Mouse (Mus musculus): Measurements from ENCODE around the gene Gclm. TPM values are rescaled to one million over a fixed set of nuclear protein-coding genes. Genes with fewer than 3 reads are reported as not detected.
"Not testable (repeated sequence)": the region's sequence is repeated elsewhere in the genome, so short reads cannot be mapped to it uniquely, and the experiment has no call there.

Gene Gclm
- polyA plus RNA-seq, 1 experiment from 2014 or later = 53.6 TPM

- no peaks in the 10 kb centered on the region for H3K36me3 ChIP-seq (ENCODE audit: control insufficient read depth, insufficient read depth, low read length)
- H3K27me3 ChIP-seq (ENCODE audit: control insufficient read depth, insufficient read depth, low read length) = no peaks in the 10 kb centered on the region
- H3K9ac ChIP-seq (ENCODE audit: low read depth, low read length) = no peak overlapping the region
- H3K4me3 ChIP-seq (ENCODE audit: low read depth, low read length) = no peak overlapping the region
- H3K27ac ChIP-seq (ENCODE audit: low read depth, low read length) = no peak overlapping the region
- H3K4me1 ChIP-seq (replicated peaks; ENCODE audit: control insufficient read depth, insufficient read depth, low read length) = no peaks in the 10 kb centered on the region
- no peaks in the 10 kb centered on the region for H3K9me3 ChIP-seq (ENCODE audit: control insufficient read depth, low read length)
- no peak for DNase-seq (ENCODE audit: low spot score)
- 85% methylated on average over 13 of the region's 13 CpGs for WGBS
- no peak for ATAC-seq (ENCODE audit: low FRiP score)
- no peak overlapping the region for H3K4me2 ChIP-seq (replicated peaks; ENCODE audit: low read depth, low read length)
These were observed 33.8 kb upstream of the Gclm start for GRCm38 (mm10) chr3:122211446-122212125.

- DNase-seq (ENCODE audit: low spot score) = no peak
- Histone ChIP-seq H3K9ac (ENCODE audit: low read depth, low read length) (no peak overlapping the region), H3K36me3 (ENCODE audit: control insufficient read depth, insufficient read depth, low read length) (no peaks in the 10 kb centered on the region), H3K27me3 (ENCODE audit: control insufficient read depth, insufficient read depth, low read length) (no peaks in the 10 kb centered on the region), H3K4me2 (replicated peaks; ENCODE audit: low read depth, low read length) (no peak overlapping the region), H3K27ac (ENCODE audit: low read depth, low read length) (no peak overlapping the region), H3K4me1 (replicated peaks; ENCODE audit: control insufficient read depth, insufficient read depth, low read length) (no peaks in the 10 kb centered on the region), H3K9me3 (ENCODE audit: control insufficient read depth, low read length) (no peaks in the 10 kb centered on the region), H3K4me3 (ENCODE audit: low read depth, low read length) (no peak overlapping the region)
- no peak for ATAC-seq (ENCODE audit: low FRiP score)
- WGBS = 82% methylated on average over 3 of the region's 3 CpGs
These were observed 23.9 kb upstream of the Gclm start for GRCm38 (mm10) chr3:122221240-122222036.

- not testable (repeated sequence) for H3K36me3 ChIP-seq (ENCODE audit: control insufficient read depth, insufficient read depth, low read length); H3K27me3 ChIP-seq (ENCODE audit: control insufficient read depth, insufficient read depth, low read length); H3K4me3 ChIP-seq (ENCODE audit: low read depth, low read length); DNase-seq (ENCODE audit: low spot score); H3K27ac ChIP-seq (ENCODE audit: low read depth, low read length); H3K9me3 ChIP-seq (ENCODE audit: control insufficient read depth, low read length); H3K4me2 ChIP-seq (replicated peaks; ENCODE audit: low read depth, low read length); H3K4me1 ChIP-seq (replicated peaks; ENCODE audit: control insufficient read depth, insufficient read depth, low read length); ATAC-seq (ENCODE audit: low FRiP score); H3K9ac ChIP-seq (ENCODE audit: low read depth, low read length)
- 81% methylated on average over 6 of the region's 6 CpGs for WGBS
These were observed 18.4 kb upstream of the Gclm start for GRCm38 (mm10) chr3:122226972-122227371.

GRCm38 (mm10) chr3:122235772-122236171, 9.6 kb upstream of the Gclm start:
- Histone ChIP-seq H3K4me2 (replicated peaks; ENCODE audit: low read depth, low read length) (no peak overlapping the region), H3K4me1 (replicated peaks; ENCODE audit: control insufficient read depth, insufficient read depth, low read length) (no peaks in the 10 kb centered on the region), H3K27me3 (ENCODE audit: control insufficient read depth, insufficient read depth, low read length) (no peaks in the 10 kb centered on the region), H3K27ac (ENCODE audit: low read depth, low read length) (no peak overlapping the region), H3K9ac (ENCODE audit: low read depth, low read length) (no peak overlapping the region), H3K36me3 (ENCODE audit: control insufficient read depth, insufficient read depth, low read length) (no peaks in the 10 kb centered on the region), H3K4me3 (ENCODE audit: low read depth, low read length) (no peak overlapping the region), H3K9me3 (ENCODE audit: control insufficient read depth, low read length) (no peaks in the 10 kb centered on the region)
- no peak for DNase-seq (ENCODE audit: low spot score)
- ATAC-seq (ENCODE audit: low FRiP score) = no peak
- WGBS = 78% methylated on average over 1 of the region's 1 CpGs

- WGBS = 55% methylated on average over 6 of the region's 6 CpGs
- no peak for ATAC-seq (ENCODE audit: low FRiP score)
These were observed 2.5 kb upstream of the Gclm start for GRCm38 (mm10) chr3:122242876-122243275.

GRCm38 (mm10) chr3:122243416-122244167, 1.8 kb upstream of the Gclm start:
- no peaks in the 10 kb centered on the region for H3K36me3 ChIP-seq (ENCODE audit: control insufficient read depth, insufficient read depth, low read length)
- no peaks in the 10 kb centered on the region for H3K9me3 ChIP-seq (ENCODE audit: control insufficient read depth, low read length)
- no peak overlapping the region for H3K27ac ChIP-seq (ENCODE audit: low read depth, low read length)
- no peak overlapping the region for H3K4me3 ChIP-seq (ENCODE audit: low read depth, low read length)
- peaks cover 2% of the 10 kb centered on the region; the same call in 1 of the 2 replicates for H3K4me1 ChIP-seq (replicated peaks; ENCODE audit: control insufficient read depth, insufficient read depth, low read length)
- H3K9ac ChIP-seq (ENCODE audit: low read depth, low read length) = no peak overlapping the region
- no peak for ATAC-seq (ENCODE audit: low FRiP score)
- no peak for DNase-seq (ENCODE audit: low spot score)
- H3K27me3 ChIP-seq (ENCODE audit: control insufficient read depth, insufficient read depth, low read length) = no peaks in the 10 kb centered on the region
- WGBS = 51% methylated on average over 14 of the region's 14 CpGs
- no peak overlapping the region for H3K4me2 ChIP-seq (replicated peaks; ENCODE audit: low read depth, low read length)

More at GRCm38 (mm10) chr3:122242876-122243275, 2.5 kb upstream of the Gclm start:
- Histone ChIP-seq H3K27me3 (ENCODE audit: control insufficient read depth, insufficient read depth, low read length) (no peaks in the 10 kb centered on the region), H3K36me3 (ENCODE audit: control insufficient read depth, insufficient read depth, low read length) (no peaks in the 10 kb centered on the region), H3K4me3 (ENCODE audit: low read depth, low read length) (no peak overlapping the region), H3K4me2 (replicated peaks; ENCODE audit: low read depth, low read length) (no peak overlapping the region), H3K9me3 (ENCODE audit: control insufficient read depth, low read length) (no peaks in the 10 kb centered on the region), H3K4me1 (replicated peaks; ENCODE audit: control insufficient read depth, insufficient read depth, low read length) (peaks cover 2% of the 10 kb centered on the region; the same call in 1 of the 2 replicates), H3K9ac (ENCODE audit: low read depth, low read length) (no peak overlapping the region), H3K27ac (ENCODE audit: low read depth, low read length) (no peak overlapping the region)
- DNase-seq (ENCODE audit: low spot score) = no peak

- Histone ChIP-seq H3K9ac (ENCODE audit: low read depth, low read length) (0 out of 2 replicates have a peak overlapping the region, but pooled peaks have one; percentile 16), H3K4me3 (ENCODE audit: low read depth, low read length) (0 out of 2 replicates have a peak overlapping the region, but pooled peaks have one; percentile 84), H3K27ac (ENCODE audit: low read depth, low read length) (no peak overlapping the region; the same call in 1 of the 2 replicates), H3K4me2 (replicated peaks; ENCODE audit: low read depth, low read length) (peak overlapping the region; percentile 20), H3K4me1 (replicated peaks; ENCODE audit: control insufficient read depth, insufficient read depth, low read length) (peaks cover 2% of the 10 kb centered on the region; the same call in 1 of the 2 replicates), H3K36me3 (ENCODE audit: control insufficient read depth, insufficient read depth, low read length) (no peaks in the 10 kb centered on the region), H3K9me3 (ENCODE audit: control insufficient read depth, low read length) (no peaks in the 10 kb centered on the region), H3K27me3 (ENCODE audit: control insufficient read depth, insufficient read depth, low read length) (no peaks in the 10 kb centered on the region)
- ATAC-seq (ENCODE audit: low FRiP score) (no peak), DNase-seq (ENCODE audit: low spot score) (no peak)
- 58% methylated on average over 6 of the region's 6 CpGs for WGBS
These were observed 598 bp upstream of the Gclm start for GRCm38 (mm10) chr3:122244759-122245158.

GRCm38 (mm10) chr3:122245878-122246332, 548 bp downstream of the Gclm start:
- H3K4me1 ChIP-seq (replicated peaks; ENCODE audit: control insufficient read depth, insufficient read depth, low read length) = peaks cover 2% of the 10 kb centered on the region; the same call in 1 of the 2 replicates
- H3K4me2 ChIP-seq (replicated peaks; ENCODE audit: low read depth, low read length) = peak overlapping the region; percentile 77
- DNase-seq (ENCODE audit: low spot score) (peak; percentile 73), ATAC-seq (ENCODE audit: low FRiP score) (peak; percentile 62)
- no peaks in the 10 kb centered on the region for H3K27me3 ChIP-seq (ENCODE audit: control insufficient read depth, insufficient read depth, low read length)
- no peaks in the 10 kb centered on the region for H3K9me3 ChIP-seq (ENCODE audit: control insufficient read depth, low read length)
- H3K4me3 ChIP-seq (ENCODE audit: low read depth, low read length) = peak overlapping the region; percentile 84
- H3K36me3 ChIP-seq (ENCODE audit: control insufficient read depth, insufficient read depth, low read length) = no peaks in the 10 kb centered on the region
- H3K9ac ChIP-seq (ENCODE audit: low read depth, low read length) = peak overlapping the region; percentile 88
- under 1% methylated on average over 42 of the region's 50 CpGs for WGBS
- H3K27ac ChIP-seq (ENCODE audit: low read depth, low read length) = peak overlapping the region; percentile 88

All from hindbrain, embryonic 11.5 days (tissue).